Mouse (Mus musculus) neutrophil, adult 59 days (primary cell): Measurements from ENCODE around the gene Zfp764. TPM values are rescaled to one million over a fixed set of nuclear protein-coding genes. Genes with fewer than 3 reads are reported as not detected.

ENCODE experiments used
- total RNA-seq, 2 experiments: library from RNA; stranded (reverse); gene quantifications; 1 replicate in 1 of 2; 2 replicates in 1 of 2; pipeline ENCODE4 v1.2.4; 2023

The Zfp764 gene
- 1 to 10 TPM; 3.0 to 3.9 TPM for total RNA-seq

GRCm38 (mm10) chr7:127406002-127406987 lies at the start of gene Zfp764:
Zfp764 (minus strand) TSS chr7:127406822.

DNA sequence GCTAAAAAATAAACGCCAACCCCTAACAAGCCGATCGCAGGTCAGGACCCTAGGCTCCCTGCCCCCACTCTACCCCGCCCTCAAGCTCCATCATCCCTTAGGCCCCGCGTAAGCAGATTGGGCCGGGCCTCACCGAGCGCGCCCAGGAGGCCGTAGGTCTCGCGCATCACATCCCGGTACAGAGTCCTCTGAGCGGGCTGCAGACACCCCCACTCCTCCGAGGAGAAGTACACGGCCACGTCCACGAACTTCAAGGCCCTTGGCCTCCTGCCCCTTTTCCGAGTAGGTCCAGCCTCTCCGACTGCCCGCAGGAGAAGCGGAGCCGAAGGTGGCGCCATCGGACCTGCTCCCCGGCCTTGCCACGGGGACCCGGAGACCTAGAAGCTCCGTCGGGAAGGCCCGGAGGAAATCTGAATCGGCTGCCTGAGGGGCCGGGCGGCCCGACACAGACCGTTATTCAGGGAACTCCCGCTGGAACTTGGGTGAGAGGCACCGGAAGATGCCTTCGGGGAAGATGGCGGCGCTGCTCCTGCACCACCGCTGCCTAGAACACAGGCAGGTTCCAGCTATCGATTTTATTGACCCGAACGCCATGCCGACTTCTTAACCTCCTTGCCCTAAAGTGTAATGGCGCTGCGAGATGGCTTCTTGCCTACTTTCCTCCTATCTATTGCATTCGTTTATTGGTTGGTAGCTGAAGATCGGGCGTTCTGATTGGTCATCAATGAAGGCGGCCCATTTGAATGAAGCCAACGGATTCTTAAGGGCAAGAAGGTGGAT lies 42.1 kb upstream of the Zfp764 start, which contains the start of gene Zfp689:
Zfp689 (minus strand) TSS at position 638 of the 780 bp plus-strand sequence.

DNA sequence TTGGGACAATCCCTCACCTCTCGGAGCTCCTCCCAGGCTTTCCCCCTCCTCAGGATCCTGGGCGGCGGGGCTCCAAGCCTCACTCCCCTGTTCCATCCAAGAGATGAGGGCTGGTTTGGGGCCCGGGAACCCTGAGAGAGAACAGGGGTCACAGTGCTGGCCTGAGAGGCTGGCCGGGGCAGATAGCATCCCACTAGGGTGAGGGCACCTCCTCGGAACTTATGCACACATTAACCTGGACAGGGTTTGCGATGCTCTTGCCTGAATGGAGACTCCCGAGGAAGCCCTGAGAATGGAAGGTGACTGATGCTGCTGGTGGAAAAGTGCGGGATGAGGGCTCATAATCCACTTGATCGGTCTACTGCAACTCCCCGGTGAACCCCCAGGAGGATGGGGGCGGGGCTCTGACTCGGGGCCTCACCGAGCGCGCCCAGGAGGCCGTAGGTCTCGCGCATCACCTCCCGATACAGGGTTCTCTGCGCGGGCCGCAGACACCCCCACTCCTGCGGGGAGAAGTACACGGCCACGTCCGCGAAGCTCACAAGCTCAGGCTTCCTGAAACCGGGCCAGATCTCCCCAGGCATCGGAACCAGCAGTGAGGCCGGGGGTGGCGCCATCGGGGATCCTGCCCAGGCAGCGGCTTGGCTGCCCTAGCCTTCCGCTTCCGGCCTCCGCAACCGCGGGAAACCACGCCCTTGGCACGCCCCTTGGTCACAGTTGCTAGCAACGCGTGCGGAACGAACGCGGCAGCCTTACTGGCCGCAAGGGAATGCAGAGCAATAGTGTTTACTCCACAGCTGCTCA lies 15.0 kb upstream of the Zfp764 start, which contains the start of gene Zfp688:
Zfp688 (minus strand) TSS at position 681 of the 804 bp plus-strand sequence.

GRCm38 (mm10) chr7:127393157-127393943 lies 13.3 kb downstream of the Zfp764 start, which contains the start of gene E430018J23Rik:
E430018J23Rik (minus strand) TSS chr7:127393629.

DNA sequence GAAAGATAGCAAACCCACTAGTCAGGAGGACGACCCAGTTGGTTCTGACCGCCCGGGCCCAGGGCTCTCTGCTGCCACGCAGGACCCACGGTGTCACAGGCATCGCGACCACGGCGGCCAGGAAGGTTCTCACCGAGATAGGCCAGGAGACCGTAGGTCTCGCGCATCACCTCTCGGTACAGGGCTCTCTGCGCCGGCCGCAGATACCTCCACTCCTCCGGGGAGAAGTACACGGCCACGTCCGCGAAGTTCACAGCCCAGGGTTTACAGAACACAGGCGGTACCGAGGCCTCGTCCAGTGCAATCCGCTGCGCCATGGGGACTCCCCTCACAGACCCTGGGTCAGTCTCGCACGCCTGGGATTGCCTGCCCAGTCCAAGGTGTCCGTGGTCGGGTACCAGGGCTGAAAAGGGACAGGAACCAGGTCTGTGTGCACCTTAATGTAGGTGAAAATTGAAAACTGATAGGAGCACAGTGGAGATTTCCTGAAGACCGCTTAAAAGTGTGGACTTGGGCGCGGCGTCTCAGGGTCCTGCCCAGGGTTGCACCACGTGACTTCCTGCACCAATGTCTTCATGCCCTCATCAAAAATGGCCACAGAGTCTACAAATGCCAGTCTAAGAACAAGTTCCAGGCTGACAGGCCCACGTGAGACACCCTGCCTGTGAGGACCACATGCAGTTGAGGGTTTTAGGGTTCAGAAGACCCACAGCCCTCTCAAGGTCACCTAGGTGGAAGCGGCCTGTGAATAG lies 19.8 kb downstream of the Zfp764 start, which contains the start of gene 9130019O22Rik:
9130019O22Rik (minus strand) TSS at position 526 of the 752 bp plus-strand sequence.

DNA sequence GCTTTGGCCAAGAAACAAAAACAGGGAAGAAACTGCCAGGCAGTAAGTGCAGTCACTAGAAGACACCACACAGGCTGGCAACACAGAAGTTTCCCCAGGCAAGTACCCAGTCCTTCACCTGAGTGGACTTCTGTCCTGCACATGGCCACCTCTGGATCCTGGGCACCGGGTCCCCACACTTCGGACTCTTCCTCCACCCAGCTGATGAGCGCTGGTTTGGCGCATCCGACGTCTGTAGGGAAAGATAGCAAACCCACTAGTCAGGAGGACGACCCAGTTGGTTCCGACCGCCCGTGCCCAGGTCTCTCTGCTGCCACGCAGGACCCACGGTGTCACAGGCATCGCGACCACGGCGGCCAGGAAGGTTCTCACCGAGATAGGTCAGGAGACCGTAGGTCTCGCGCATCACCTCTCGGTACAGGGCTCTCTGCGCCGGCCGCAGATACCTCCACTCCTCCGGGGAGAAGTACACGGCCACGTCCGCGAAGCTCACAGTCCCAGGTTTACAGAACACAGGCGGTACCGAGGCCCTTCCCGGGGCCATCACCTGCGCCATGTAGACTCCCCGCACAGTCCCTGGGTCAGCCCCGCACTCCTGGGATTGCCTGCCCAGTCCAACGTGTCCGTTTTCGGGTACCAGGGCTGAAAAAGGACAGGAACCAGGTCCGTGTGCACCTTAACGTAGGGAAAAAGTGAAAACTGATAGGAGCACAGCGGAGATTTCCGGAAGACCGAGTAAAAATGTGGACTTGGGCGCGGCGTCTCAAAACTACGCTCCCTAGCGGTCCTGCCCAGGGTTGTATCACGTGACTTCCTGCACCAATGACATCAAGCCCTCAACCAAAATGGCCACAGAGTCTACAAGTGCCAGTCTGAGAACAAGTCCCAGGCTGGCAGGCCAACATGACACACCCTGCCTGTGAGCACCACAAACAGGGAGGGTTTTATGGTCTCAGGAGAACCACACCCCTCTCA lies 31.1 kb downstream of the Zfp764 start, which contains the start of gene Zfp747:
Zfp747 (minus strand) TSS at position 780 of the 975 bp plus-strand sequence.

Other genes with a start within 250 kb of the Zfp764 start
- 10 to 100 TPM; 47.7 to 62.5 TPM for gene Cd2bp2, start 210.8 kb downstream of the Zfp764 start, total RNA-seq
- 100 to 1,000 TPM; 123 to 138 TPM for gene Tbc1d10b, start 198.4 kb downstream of the Zfp764 start, total RNA-seq
- 1 to 10 TPM; 7.7 to 8.4 TPM for gene Mylpf, start 197.9 kb downstream of the Zfp764 start, total RNA-seq
- gene Zfp553, start 173.8 kb downstream of the Zfp764 start, total RNA-seq = 1 to 10 TPM; 4.2 to 4.5 TPM
- gene Sept1, start 173.7 kb downstream of the Zfp764 start, total RNA-seq = 100 to 1,000 TPM; 106 to 111 TPM
- 1 to 10 TPM; 5.1 to 5.8 TPM for gene Zfp771, start 162.5 kb downstream of the Zfp764 start, total RNA-seq
- 10 to 100 TPM; 28.7 to 31.2 TPM for gene Dctpp1, start 146.1 kb downstream of the Zfp764 start, total RNA-seq
- 100 to 1,000 TPM; 115 to 120 TPM for gene Sephs2, start 132.8 kb downstream of the Zfp764 start, total RNA-seq
- 100 to 1,000 TPM; 224 to 235 TPM for gene Itgal, start 110.6 kb downstream of the Zfp764 start, total RNA-seq
- 1 to 10 TPM; 7.0 to 9.0 TPM for gene Zfp768, start 61.2 kb downstream of the Zfp764 start, total RNA-seq
- 1 to 10 TPM; 6.7 to 6.8 TPM for gene Zfp747, start 30.8 kb downstream of the Zfp764 start, total RNA-seq
- gene 9130019O22Rik, start 19.7 kb downstream of the Zfp764 start, total RNA-seq = 1 to 10 TPM; 1.1 to 3.0 TPM
- gene E430018J23Rik, start 13.2 kb downstream of the Zfp764 start, total RNA-seq = 1 to 10 TPM; 1.7 to 2.0 TPM
- gene Zfp688, start 15.2 kb upstream of the Zfp764 start, total RNA-seq = 10 to 100 TPM; 11.8 to 13.5 TPM
- gene Zfp689, start 42.3 kb upstream of the Zfp764 start, total RNA-seq = 1 to 10 TPM; 1.4 to 3.0 TPM
- gene Prr14, start 52.8 kb upstream of the Zfp764 start, total RNA-seq = 100 to 1,000 TPM; 127 to 135 TPM
- 100 to 1,000 TPM; 244 to 257 TPM for gene Fbrs, start 72.4 kb upstream of the Zfp764 start, total RNA-seq
- gene Srcap, start 105.2 kb upstream of the Zfp764 start, total RNA-seq = 10 to 100 TPM; 74.2 to 78.1 TPM
- gene Gm42715, start 112.8 kb upstream of the Zfp764 start, total RNA-seq = 10 to 100 TPM; 20.3 to 21.7 TPM
- gene Tmem265, start 154.6 kb upstream of the Zfp764 start, total RNA-seq = not detected
- 100 to 1,000 TPM; 104 to 116 TPM for gene Phkg2, start 166.5 kb upstream of the Zfp764 start, total RNA-seq
- gene Ccdc189, start 181.8 kb upstream of the Zfp764 start, total RNA-seq = 10 to 100 TPM; 16.7 to 19.2 TPM
- 100 to 1,000 TPM; 158 to 167 TPM for gene Rnf40, start 181.9 kb upstream of the Zfp764 start, total RNA-seq
- gene Zfp629, start 209.0 kb upstream of the Zfp764 start, total RNA-seq = 1 to 10 TPM; 2.3 to 5.2 TPM